Mouse (Mus musculus) left cerebral cortex, postnatal 25 days (tissue): ENCODE measurements at regions not wholly inside any gene's neighbourhood (a gene's known extent, or its start where the extent isn't known, plus 50 kb on each side); places are given as distances from the start of the nearest gene placed in this dataset.

Experiments used
- DNase-seq, 2 experiments: peaks; one replicate each; pipeline ENCODE4 v3.0.0; 2022; ENCODE audit warnings: low spot score in 2 of 2, mixed read lengths in 1 of 2
- intact Hi-C: fragments of 180-260 bp; cut with DNase I; formaldehyde crosslinking; loops from one replicate; pipeline ENCODE4 v1.15.1; 2025

- DNase-seq: no peak
- intact Hi-C loops: no loop called here
These were observed 135.6 kb downstream of the Qrsl1 start for GRCm38 (mm10) chr10:43765829-43766486.

GRCm38 (mm10) chr10:43767961-43768726 lies 133.4 kb downstream of the Qrsl1 start:
- DNase-seq: peak in 1 of 2 experiments; percentile 46
- intact Hi-C loops: no loop called here

- DNase-seq: no peak
These were observed 132.5 kb downstream of the Qrsl1 start for GRCm38 (mm10) chr10:43769026-43769425.

DNA sequence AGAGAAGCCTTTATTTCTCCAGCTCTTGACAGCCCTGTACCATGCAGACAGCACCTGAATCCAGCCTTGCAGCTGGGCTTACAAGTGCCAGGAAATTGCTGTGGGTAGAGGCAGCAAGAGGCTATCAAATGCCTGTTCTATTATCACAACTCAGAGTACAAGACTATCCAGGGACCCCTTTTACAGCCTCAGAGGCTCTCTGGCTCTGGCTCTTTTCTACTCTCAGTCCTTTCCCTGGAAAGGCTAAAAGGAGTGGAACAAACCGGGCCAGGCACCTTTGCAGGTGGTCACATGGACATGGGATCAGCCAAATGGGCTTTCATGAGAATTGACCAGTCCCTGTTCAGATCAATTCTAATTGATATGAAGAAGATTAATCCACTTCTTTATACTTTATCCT lies 125.7 kb downstream of the Qrsl1 start:
- intact Hi-C loops: no loop called here
- DNase-seq: no peak

More at GRCm38 (mm10) chr10:43769026-43769425, 132.5 kb downstream of the Qrsl1 start:
- intact Hi-C loops: no loop called here

- intact Hi-C loops: no loop called here
- peak; percentile 50 to 72 for DNase-seq
These were observed 123.6 kb downstream of the Qrsl1 start for GRCm38 (mm10) chr10:43777612-43778600.

DNA sequence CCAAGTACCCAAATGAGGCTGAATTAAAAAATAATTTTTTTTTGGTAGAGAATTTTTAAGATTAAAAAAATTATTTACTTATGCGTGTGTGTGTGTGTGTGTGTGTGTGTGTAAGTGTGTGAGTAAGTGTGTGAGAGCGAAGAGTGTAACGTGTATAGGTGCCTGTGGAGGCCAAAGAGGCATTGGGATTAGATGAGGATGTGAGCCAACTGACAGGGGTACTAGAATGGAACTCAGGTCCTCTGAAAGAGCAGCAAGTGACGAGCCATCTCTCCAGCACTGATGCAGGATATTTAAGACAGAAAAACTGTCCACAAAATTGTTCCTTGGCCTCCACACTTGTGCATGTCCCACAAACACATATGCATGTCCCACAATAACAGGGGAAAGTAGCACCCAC lies 121.0 kb downstream of the Qrsl1 start:
- no peak for DNase-seq
- intact Hi-C loops: no loop called here

- DNase-seq: no peak
- intact Hi-C loops: no loop called here
These were observed 118.2 kb downstream of the Qrsl1 start for GRCm38 (mm10) chr10:43783304-43783703.

- no peak for DNase-seq
- intact Hi-C loops: no loop called here
These were observed 110.8 kb downstream of the Qrsl1 start for GRCm38 (mm10) chr10:43790780-43791179.

- intact Hi-C loops: no loop called here
These were observed 110.0 kb downstream of the Qrsl1 start for GRCm38 (mm10) chr10:43791525-43792021.

DNA sequence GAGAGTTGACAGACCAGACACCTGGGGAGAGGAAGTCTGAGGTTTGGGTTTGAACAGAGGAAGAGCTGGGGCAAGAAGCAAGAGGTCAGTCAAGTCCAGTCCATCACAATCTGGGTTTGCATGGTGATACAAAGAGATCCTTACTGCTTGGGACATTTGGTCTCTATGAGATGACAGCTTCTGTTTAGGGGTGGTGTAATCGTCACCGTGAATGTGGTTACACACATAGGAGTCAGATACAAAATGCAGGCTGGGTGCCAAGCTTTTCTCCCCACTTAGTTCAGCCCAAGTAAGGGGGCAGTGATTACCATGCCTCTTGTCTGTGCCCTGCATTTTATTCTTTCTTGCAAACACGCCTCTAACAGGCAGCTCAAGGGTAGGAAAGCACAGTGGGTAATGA lies 108.9 kb downstream of the Qrsl1 start:
- DNase-seq: no peak
- intact Hi-C loops: no loop called here

More at GRCm38 (mm10) chr10:43791525-43792021, 110.0 kb downstream of the Qrsl1 start:
- DNase-seq: no peak

GRCm38 (mm10) chr10:43794587-43794986 lies 107.0 kb downstream of the Qrsl1 start:
- DNase-seq: no peak
- intact Hi-C loops: no loop called here

DNA sequence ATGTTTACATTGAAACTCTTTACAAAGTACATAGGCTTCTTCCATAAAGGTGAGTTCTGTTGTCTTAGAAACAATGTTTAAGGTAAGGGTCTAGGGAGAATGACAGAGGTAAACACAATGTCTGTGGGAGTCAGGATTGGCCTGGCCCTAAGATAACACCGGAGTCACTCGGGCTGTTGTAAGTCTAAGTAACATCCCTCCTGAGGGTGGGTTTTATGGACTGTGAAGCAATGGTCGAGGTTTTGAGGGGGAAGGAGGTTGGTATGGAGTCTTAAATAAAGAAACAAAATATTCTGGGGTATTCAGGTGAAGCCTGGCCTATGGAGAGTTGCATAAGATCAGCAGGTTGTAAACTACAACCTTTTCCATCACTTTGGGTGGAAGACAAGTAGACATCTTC lies 101.5 kb downstream of the Qrsl1 start:
- DNase-seq: no peak
- intact Hi-C loops: no loop called here

DNA sequence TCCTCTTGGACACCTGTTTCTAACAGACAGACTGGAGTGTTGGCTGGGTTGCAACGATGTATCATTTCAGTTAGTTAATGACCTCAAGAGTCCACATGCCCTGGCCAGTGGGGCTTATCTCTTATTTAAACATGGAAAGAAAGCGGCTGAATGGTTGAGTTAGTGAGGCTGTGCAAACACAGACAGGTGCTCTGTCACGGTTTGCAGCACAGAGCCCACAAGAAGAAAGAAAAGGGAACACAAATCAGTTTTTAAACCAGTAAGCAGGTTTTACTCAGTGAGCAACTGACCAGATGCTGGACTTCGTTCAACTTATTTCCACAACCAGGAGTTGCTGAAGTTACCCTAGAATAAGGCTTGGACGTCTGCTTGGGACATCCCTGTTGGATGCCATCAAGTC lies 86.3 kb downstream of the Qrsl1 start:
- no peak for DNase-seq
- intact Hi-C loops: no loop called here

GRCm38 (mm10) chr10:43817522-43818198 lies 83.9 kb downstream of the Qrsl1 start:
- intact Hi-C loops: no loop called here
- no peak for DNase-seq

GRCm38 (mm10) chr10:43818623-43819022 lies 82.9 kb downstream of the Qrsl1 start:
- DNase-seq: no peak
- intact Hi-C loops: no loop called here

- no peak for DNase-seq
- intact Hi-C loops: no loop called here
These were observed 82.1 kb downstream of the Qrsl1 start for GRCm38 (mm10) chr10:43819434-43819833.

- DNase-seq: no peak
- intact Hi-C loops: no loop called here
These were observed 78.9 kb downstream of the Qrsl1 start for GRCm38 (mm10) chr10:43822615-43823014.

DNA sequence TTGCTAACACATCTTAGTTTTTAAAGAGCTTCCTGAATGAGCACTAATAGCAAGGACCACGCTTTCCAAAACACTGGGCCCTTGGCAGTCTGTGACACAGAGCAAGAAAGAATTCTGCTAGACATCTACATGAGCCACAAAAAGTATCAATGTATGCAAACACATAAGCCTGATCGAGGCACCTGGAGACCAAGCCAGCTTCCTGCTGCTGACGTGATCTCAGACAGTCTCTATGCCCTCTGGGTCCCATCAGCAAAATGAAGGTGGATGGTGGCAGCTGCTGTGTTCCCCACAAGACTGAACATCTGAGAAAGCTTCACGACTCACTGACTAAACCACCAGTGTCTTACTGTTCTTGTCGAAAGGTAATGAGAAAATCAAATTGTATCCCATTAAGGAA lies 77.5 kb downstream of the Qrsl1 start:
- no peak for DNase-seq
- intact Hi-C loops: no loop called here
